Mouse (Mus musculus) ZHBTc4 (cell line): ENCODE results near the gene Clcn7.
A peak's percentile ranks its signal among the peaks of the same experiment; 100 is the strongest.

Source experiments
- DNase-seq: peaks from one replicate; pipeline ENCODE4 v3.0.0-alpha.2; 2011; ENCODE audit warnings: low read depth, low spot score

Gene Clcn7

GRCm38 (mm10) chr17:25127079-25127478, 6.1 kb upstream of the Clcn7 start:
- DNase-seq: peak; percentile 83

- no peak for DNase-seq
Observed at GRCm38 (mm10) chr17:25127681-25128080, 5.5 kb upstream of the Clcn7 start.

DNA sequence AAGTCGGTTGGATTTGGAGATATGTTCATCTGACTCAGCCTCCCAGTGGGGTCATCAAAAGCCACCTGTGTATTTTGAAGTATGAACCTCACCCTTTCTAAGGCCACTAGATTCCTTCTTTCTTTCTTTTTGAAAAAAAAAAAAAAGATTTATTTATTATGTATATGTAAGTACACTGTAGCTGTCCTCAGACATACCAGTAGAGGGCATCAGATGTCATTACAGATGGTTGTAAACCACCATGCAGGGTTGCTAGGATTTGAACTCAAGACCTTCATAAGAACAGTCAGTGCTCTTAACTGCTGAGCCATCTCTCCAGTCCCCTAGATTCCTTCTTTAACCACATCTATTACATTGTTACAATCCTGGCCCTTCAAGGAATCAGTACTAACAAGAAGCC, 3.1 kb upstream of the Clcn7 start:
- no peak for DNase-seq

DNA sequence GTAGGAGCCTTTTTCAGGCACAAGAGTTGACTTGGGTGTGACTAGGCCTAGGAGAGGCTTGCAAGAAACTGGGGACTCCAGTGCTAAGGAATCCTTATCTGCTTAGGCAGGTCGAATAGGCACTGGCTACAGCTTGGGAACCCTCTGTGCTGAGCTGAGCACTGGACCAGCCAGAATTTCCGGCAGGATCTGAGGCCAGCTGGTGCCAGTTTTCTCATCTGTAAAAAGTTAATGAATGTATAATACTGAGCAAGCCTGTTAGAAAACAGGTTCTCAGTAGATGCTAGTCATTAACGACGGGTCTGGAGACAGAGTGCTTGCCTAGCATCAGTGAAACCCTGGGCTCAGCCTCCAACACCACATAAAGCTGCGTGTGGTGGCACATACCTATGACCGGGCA, 2.4 kb downstream of the Clcn7 start:
- no peak for DNase-seq

DNA sequence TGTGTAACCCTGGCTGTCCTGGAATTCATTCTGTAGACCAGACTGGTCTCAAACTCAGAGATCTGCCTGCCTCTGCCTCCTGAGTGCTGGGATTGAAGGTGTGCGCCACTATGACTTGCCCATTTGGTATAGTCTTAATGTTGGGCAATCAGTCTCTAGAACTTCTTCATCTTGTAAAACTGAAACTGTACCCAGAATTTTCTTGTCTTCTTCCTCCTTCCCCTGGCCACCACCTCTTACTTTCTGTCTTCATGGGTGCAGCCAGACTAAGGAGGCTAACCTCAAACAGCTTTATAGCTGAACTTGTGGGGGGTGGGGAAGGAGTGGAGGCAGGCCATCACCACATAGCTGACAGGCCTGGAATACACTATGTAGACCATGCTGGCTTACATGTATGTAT, 5.6 kb downstream of the Clcn7 start:
- no peak for DNase-seq

- DNase-seq: peak; percentile 72
Observed at GRCm38 (mm10) chr17:25139960-25140359, 6.8 kb downstream of the Clcn7 start.

GRCm38 (mm10) chr17:25162161-25162560, 29.0 kb downstream of the Clcn7 start, which contains the start of gene Ccdc154:
Ccdc154 (plus strand) TSS chr17:25162461.
- no peak for DNase-seq

GRCm38 (mm10) chr17:25163387-25163786, 30.2 kb downstream of the Clcn7 start:
- no peak for DNase-seq

DNA sequence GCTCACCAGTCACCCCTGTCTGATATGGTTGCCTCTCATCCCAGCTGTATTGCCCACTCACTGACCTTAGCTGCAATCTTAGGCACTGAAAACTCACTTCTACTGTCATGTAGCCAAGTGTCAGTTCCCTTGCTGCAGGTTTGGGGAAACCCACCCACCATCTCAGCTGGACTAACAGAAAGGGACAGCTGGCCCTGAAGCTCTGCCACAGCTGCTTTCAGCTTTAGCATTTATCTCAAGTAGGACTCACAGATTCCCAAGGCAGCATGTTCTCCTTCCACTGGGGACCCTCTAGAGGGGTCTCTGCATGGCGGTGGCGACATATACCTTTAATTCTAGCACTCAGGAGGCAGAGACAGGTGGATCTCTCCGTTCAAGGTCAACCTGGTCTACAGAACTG, 31.6 kb downstream of the Clcn7 start:
- DNase-seq: no peak

DNA sequence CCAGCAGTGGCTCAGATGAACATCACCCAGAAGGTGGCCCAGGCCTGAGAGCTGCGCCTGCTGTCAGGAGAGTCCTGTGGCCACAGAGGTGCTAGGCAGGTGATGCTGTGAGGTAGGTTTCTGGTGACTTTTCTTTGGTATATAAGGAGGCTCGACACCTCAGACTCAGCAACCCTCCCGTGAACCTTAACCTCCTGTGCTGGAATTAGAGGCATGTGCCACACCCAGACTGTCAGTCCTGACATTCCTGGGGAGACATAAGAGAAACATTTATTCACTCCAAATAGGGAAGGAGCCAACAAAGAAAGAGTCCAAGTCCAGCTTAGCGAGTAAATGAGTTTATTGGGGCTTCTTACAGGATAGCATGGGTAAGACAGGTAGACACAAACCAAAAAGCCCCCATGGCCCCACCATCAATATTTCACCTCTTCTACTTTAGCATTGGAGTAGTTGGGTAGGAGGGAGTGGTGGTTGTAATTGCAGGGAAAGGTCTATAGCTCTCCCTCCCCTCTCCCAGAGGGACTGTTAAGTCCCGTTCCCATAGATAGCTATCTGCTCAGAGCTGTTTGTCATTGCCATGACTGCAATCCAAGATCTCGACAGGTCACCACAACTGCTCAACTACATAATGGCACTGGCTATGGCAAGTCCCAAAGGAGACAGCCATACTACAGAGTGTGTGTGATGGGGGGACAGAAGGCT, 32.9 kb downstream of the Clcn7 start:
- DNase-seq: peak; percentile 46

DNA sequence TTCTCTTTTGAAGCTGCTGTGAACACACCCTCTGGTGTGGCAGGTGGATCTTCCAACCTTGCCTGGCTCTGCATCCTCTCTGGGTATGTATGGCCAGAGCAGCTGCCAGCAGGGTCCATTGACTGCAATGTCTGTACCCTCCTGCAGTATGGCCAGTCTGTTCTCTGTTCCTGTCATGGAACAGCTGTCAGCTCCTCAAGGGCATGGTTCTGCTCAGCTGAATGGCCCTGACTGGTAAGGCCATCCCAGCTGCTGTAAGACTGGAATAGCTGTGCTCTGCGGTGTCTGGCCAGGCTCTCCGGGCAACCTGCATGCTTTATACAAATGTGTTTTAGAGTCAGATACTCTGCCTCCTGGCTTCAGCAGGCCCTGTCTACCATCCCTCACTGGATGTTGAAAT, 36.5 kb downstream of the Clcn7 start:
- no peak for DNase-seq

DNA sequence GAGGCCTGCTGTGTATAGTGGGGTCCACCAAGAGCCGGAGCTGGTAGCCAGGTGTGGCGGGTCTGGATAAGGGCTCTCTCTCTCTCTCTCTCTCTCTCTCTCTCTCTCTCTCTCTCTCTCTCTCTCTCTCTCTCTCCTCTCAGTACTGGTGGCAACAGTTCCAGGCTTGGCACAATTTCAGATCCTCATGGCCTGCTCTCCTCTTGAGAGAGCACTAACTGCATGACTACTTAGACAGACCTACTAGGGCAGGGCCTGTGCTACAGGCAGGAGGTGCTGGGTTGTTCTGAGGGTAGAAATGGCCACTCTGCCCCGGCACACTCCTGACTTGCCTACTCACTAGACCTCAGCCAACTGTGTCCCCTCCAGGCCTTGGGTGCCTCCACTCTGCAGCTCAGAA, 39.4 kb downstream of the Clcn7 start:
- no peak for DNase-seq

DNA sequence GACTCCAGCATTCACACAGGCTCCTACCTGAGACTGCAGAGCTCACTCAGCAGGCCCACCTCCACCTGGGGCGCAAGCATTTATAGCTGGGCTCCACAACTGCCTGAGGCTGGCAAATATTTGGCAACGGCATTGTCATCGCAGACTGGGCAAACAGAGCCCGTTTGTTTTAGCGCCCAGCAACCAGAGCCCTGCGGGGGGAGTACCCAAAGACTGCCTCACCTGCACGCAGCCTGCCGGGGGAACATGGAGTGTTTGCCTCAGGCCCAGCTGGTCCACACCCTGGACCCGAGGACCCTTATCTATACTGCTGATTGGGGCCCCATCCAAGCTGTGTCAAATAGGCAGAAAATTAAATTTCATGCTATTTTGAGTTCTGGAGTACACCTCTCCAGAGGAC, 42.2 kb downstream of the Clcn7 start, which contains the start of gene Gm38655:
TSS of gene Gm38655 (minus strand) at position 61 of the 400 bp plus-strand sequence.
- DNase-seq: no peak

- no peak for DNase-seq
Observed at GRCm38 (mm10) chr17:25183232-25183631, 50.0 kb downstream of the Clcn7 start.

DNA sequence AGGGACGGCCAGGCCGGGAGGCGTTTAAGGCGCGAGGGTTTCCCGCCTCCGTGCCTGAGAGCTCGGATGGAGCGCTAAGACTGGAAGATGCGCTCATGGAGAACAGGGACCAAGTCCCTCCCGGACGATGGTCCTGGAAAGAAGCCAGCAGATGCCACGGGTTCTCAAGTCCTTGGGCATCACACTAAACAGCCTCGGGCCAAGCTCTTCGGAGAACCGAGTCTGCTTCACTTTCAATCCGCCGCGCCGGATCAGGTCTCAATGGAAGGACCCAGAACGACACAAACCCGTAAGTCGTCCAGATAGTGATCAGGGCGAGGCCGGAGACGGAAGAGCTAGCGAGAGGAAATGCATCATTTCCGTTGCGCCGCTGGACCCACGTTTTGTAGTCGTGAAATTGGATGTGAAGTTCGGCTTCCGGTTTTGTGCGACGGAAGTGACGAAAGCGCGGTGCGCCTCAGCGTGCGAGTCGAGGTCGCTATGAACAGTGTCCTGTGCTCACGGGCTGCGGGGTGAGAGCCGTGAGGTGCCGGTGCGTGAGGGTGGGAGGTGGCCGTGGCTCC, 51.0 kb downstream of the Clcn7 start, which contains the start of gene BC003965:
TSS of gene BC003965 (plus strand) at position 426 of the 563 bp plus-strand sequence.
- DNase-seq: peak; percentile 99

- DNase-seq: no peak
Observed at GRCm38 (mm10) chr17:25184961-25185360, 51.8 kb downstream of the Clcn7 start.

DNA sequence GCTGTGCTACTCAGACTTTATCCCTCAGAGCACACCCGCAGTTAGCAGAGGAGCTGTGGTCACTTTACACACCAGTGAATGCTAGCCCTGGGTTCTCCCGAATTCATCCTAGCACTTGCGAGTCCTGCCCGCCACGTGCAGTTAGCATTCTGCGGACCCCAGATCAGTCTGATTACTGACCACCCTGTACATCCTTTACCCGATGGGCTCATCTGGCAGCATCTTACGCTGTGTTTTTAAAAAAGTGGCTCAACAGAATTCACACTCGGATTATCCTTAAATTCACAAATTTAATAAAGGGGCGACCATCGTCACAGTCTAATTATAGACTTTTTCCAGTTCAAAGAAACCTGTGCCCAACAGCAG, 54.6 kb downstream of the Clcn7 start:
- DNase-seq: no peak

DNA sequence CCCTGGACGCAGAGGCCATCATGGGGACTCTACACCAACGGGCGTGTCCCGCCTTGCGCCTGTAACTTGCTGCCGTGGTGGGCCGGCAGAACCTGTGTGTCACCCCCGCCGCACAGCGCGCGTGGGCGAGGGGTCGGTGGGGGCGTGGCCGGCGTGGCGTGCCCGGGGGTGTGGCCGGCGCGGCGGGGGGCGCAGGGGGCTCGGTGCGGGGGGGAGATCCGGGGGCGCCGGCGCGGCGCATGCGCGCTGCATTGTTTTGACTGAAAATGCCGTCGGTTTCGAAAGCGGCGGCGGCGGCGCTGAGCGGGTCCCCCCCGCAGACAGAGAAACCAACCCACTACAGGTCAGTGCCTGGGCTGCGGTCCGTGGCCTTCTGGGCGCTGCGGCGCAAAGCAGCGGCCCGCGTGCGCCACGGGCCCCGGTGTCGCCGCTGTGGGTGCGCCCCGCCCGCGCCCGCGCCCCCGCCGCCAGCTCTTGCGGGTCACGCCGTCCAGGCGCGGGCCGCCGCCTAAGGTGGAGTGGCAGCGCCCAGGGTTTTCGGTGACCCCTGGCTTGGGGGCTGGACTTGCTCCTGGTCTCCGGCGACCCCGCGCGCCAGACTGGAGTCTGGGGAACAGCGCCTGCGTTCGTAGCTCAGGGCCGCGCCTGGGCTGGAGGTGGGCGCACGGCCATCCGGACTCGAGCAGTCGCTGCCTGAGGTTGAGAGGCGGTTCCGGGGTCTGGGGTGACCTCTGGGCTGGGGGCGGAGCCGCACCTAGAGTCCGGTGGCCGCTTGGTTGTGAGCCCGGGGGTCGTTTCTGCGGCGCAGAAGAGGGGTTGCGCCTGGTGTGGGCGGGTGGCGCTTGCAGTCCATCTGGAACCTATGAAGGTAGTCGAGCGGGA, 55.2 kb downstream of the Clcn7 start, which contains the start of gene Unkl:
TSS of gene Unkl (plus strand) at position 248 of the 882 bp plus-strand sequence.
- DNase-seq: peak; percentile 74

- no peak for DNase-seq
Observed at GRCm38 (mm10) chr17:25189091-25189490, 55.9 kb downstream of the Clcn7 start.

GRCm38 (mm10) chr17:25202401-25202800, 69.2 kb downstream of the Clcn7 start:
- peak; percentile 67 for DNase-seq

DNA sequence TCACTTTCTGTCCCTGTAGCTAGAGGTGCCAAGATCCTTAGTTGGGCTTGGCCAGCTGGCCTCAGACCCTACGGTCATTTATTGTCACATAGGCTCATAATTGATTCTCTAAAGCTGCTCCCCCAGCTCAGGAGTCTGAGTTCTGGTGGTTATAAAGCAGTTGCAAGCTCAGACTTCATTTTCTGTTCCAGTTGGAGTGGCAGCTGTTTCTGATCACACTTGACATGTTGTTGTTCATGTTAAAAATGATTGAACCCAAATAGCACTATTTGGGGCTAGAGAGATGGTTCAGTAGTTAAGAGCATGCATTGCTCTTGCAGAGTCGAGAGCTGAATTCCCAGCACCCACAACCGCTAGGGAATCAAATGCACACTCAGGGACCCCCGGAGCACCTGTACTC, 76.8 kb downstream of the Clcn7 start:
- DNase-seq: no peak
